Mouse (Mus musculus) adrenal gland, adult 18-20 months (tissue): ENCODE measurements around the gene Lrrc63. TPM values are rescaled to one million over a fixed set of nuclear protein-coding genes. Genes with fewer than 3 reads are reported as not detected.
A peak's percentile ranks its signal among the peaks of the same experiment; 100 is the strongest.

ENCODE experiments used
- DNase-seq, 2 experiments: peaks; one replicate each; pipeline ENCODE4 v3.0.0; 2021 to 2022; ENCODE audit warnings: low spot score in 2 of 2
- total RNA-seq, 2 experiments: library from RNA; stranded (reverse); gene quantifications; 1 replicate in 1 of 2; 2 replicates in 1 of 2; pipeline ENCODE4 v1.2.3; 2021

Lrrc63 gene
- total RNA-seq, 2 experiments from 2014 or later: not detected

DNA sequence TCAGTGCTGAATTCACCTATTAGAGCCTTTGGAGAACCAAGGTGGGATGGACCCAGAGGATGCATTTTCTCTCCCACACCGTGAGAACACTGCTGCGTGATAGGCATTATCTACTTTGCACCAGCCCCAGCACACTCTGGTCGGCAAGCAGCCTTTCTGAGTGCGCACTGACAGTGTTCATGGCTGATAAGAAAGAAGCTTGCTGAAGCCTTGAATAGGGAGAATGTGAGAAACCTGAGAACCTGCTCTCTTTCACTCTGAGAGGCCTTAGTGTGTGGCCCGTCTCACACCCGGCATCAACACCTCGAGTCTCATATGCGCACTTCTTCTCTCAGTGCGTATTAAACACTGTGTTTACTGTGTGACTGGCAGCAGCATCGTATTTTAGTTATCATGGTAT lies 7.8 kb upstream of the Lrrc63 start:
- DNase-seq: no peak

DNA sequence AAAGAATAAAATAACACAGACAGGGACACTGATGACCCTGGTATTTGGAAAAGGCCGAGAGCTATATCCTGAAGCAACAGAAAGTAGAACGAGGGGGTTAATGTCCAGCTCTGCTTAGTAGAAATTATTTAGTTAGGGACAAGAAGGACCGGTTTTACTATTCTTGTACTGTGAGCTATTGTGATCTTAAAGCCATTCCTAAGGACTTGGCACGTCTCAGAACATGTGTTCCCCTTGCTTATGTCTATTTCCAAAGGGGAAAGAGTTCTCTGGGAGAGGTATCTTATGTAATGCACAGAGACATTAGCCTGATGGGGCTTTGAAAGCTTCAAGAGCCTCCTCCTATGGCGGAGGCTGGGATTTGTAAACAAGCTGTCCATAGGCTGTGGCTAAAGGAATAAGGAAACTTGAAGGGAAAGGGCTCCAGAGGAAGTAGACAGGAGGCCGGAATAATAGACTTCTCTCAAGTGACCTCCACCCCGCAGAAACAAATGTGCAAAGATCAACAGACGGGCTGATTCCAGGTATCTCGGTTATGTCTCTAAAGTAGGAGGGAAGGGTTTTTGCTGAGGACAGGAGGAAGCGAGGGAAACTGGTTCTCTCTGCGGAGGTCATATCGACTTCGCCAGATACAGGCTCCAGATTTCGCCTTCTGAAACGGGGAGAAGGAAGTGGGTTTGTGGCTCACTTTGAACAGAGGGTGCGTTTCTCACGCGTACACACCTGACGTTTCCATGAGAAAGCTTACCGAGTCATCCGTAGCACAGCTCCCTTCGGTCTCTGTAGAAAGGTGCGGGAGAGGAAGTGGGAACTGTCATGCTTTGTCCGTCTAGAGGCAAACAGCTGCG lies 5.7 kb upstream of the Lrrc63 start:
- no peak for DNase-seq

DNA sequence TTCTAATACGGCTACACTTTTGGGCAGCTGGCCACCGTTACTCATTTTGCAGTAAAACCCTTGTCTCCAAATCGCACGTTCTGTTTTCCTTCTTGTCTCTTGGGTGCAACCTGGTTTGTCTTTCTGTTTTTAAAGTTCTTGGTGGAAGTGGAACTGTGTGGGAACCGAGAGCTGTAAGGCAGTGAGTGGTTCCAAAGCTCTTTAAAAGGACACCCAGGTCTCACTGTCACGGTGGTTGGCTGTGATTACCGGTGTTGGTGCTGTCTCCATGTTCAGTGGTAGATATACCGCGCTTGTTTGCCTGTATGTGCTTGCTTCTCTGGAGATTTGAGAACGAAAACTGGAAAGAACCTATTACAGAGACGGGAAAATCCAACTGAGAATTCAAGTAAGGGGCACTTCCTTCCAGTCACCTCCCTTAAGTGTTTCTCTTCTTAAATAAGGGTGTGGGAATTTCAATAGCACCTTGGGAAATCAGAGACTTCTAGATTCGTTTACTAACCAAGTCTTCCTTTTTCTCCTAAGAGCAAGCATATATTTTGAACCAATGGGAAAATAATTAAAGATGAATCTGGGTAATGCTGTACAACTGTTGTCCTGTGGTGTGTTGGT lies 749 bp upstream of the Lrrc63 start:
- no peak for DNase-seq

DNA sequence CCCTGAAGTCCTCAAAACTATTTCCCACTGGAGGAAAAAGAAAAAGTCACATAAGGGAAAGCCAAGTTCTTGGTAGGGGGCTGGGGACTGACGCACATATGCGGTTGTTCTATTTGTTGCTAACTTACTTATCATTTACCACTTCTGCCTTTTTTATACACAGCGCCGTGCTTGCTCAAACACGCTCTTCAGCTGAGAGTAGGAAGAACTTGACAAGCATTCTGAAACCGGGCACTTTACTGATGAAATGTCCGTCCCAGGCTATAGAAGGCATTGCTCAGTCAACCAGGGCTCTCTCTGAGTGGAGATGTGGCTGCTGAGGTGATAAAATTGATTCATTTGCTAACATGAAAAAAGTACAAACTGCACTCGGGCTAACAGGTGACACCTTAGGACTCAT lies 9.0 kb downstream of the Lrrc63 start:
- DNase-seq: no peak

DNA sequence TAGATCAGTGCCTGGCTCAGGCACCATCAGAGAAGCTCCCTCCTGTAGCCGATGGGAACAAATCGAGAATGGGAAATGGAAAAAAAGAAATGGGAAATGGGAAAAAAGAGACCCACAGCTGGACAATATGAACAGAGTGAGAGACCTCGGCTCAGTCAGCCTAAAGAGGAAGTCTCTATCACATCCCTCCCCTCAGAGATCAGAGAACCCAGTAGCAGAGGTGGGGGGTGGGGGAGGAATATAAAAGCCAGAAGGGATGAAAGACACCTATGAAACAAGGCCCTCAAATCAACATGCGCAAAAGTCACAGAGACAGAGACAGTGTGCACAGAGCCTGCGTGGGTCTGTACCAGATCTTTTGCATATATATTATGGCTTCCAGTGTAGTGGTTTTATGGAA lies 27.7 kb downstream of the Lrrc63 start:
- no peak for DNase-seq

DNA sequence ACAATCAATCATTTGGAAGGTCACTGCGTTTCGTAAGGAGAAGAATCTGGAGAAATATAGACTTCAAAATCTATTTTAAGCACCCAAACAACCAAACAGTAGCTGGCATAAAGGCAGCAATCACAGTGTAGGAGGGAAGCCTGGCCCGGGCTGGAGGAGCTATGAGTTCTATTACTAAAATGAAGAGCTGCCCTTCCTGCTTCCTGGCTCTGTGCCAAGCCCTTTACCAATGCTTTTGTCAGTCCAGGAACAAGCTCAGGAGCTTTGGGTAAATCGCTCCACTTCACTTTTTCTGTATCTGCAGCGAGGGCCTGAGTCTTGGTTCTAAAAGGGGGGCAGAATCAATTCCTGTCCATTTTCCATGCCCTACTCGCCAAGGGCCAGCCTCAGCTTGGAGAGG lies 52.7 kb downstream of the Lrrc63 start:
- peak in 1 of 2 experiments; percentile 32 for DNase-seq

DNA sequence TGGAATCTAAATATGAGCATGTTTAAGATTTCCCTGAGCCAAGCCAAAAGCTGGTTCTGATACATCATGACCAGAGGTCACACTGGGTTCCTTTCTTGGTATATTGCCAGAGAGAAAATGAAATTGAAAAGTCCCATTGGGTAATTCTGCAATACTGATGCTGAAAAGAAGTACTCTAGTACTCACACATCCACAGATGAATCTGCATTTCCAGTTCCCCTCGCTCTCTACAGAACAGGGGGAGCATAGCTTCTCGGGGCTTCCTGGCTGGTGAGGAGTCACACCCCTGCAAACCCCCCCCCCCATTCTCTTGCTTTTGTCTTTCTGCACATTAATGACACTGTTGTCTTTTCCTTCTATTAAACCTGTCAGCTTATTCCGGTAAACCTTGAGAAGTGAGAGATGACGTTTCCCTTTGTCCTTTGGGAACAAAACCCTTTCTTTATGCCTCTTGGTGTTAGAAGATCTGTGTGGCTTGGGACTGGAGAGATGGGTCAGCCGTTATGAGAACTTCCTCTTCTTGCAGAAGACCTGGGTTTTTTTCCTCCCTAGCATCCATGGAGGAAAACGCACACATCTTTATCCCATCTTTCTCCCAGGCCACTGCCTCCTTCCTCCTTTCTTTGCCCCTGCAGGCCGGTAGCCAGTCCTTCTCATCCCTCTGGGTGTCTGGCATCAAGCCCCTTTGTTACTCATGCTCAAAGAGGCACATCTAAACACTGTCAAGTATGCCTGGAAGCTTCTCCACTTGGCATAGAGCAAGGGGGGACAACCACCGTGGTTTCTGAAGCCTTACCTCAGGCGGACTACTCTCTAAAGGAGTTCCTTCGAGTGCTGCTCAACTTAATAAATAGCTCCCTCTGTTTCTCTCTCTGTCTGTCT lies 55.1 kb downstream of the Lrrc63 start:
- DNase-seq: no peak

DNA sequence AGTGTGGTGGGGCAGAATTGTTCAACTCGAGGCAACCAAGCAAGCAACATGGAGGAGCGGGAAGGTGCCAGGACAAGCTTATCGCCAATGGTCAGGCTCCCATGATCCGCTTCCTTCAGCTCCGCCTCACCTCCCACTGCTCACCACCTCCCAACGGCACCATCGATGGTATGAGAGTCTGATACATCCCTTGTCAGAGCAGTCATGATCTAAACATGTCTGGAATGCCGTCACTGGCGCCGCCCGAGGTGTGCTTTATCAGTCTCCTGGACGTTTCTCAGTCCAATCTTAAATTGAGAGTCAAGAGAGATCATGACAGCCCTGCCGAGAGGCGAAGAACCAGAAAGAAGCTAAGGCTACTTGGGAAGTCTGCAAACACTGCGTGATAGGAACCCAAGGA lies 59.6 kb downstream of the Lrrc63 start:
- no peak for DNase-seq

DNA sequence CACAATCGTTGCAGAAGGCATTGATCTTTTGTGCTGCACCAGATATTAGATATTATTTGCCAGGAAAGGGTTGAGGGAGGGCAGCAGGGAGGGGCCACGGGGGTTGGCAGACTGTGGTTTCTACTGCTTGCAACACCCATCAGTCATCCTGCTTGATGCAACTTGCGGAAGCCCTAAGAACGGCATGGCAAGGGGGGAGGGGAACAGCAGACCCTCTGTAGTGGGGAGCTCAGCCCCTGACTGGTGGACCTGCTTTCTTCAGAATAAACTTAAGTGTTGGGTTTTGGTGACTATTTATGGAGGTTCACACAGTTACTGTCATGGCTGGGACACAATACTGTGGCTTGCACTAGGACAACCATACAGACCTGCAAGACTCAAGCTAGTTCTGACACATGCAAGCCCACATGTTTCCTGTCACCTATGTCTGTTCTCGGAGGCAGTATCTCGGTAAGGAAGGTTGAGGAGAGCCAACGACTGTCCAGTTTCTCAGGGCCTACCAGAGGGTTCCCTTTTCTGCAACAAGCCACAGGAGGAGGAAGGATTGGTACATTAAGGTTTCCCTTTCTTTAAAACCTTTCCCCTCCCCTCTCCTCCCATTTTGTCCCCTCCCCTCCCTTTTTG lies 61.2 kb downstream of the Lrrc63 start:
- no peak for DNase-seq

DNA sequence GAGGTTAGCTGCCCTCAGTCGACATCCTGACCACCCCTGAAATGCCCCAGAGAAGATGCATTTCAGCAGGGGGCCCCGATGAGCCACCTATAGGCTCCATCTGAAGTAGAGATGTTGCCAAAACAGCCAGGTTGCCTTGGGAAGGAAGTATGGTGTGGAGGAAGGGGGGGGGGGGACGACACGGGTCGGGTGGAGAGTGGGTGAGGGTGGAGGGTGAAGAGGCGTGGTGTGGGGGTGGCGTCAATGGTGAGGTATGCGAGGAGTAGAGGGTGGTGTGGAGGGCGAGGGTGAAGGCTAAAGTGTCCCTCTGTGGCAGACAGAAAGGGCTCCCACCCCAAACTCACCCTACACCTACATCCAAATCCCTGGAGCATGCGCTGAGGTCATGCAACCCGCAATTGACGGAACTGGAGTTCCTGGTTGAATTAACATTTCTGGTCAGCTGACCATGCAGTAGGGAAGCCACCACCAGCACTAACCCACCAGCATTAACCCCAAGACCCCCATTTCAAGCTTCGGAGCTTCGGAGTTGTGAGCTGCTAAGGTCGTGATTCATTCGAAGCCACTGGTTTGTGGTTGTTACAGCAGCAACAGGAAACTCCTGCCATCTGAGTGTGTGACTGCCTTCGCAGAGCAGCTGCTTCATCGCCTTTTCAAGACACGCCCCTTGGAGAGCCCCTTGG lies 62.1 kb downstream of the Lrrc63 start:
- DNase-seq: no peak

DNA sequence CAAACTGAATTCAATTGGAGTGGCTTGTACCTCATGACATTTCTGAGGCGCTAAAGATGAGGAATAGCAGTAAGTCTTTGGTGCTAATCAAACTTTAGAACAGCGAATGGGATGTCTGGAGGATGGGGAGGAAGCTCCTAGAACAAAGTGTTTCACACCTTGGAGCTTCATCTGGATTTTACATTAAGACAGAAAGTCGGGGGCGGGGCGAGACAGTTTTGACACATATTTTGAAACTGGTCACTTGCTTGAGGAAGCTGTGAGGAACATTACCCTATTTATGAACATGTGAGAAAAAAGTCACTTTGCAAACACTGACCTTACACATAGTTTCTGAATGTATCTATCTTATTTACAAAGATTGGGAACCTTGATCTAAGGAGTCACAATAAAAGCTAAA lies 65.5 kb downstream of the Lrrc63 start:
- DNase-seq: no peak

DNA sequence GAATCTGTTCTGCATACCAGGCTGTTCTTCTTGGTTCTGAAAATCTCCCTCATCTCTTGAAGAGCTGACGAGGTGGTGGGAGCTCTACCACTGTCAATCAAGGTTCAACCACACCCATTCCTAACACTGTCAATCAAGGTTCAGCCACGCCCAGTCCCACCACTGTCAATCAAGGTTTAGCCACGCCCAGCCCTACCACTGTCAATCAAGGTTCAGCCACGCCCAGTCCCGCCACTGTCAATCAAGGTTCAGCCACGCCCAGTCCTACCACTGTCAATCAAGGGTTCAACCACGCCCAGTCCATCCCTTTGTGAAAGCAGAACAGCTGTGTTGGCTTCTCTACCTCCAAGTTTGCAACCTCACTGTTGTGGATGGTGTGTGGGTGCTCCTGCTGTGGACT lies 66.2 kb downstream of the Lrrc63 start:
- no peak for DNase-seq

DNA sequence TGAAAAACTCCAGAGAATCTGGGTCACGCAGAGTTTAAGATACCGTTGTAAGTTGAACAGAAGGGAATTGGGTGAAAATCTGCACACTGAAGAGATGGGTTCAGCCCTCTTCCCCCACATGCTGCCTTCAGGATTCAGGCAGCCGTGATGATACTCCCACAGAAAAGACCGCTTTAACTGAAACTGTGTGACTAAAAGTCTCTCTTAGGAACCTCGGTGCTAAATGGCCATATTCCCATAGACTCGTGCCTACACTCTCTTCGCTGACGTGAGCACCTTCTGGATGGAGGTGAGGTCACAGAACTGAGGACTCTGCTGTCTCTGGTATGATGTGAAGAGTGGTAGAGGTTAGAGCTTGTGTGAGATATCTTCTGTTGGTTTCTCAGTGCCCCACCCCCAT lies 66.7 kb downstream of the Lrrc63 start:
- no peak for DNase-seq

DNA sequence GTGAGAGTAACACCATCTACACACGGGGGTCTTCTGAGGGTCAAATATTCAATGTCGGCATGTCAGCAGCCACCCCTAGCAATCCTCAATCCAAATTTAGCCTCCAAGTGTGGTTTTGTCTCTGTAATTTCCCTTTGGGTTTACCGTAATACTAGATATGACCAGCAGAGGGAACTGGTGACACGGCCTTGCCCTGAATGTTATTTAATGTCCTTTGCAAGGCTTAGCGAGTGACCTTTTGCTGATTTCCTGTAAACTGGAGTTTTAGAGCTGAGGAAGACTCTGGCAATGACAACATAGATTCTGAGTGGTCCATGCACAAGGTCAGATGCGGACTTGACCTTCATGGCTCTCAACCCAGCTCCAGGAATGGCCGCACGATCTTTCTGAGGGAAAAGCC lies 70.1 kb downstream of the Lrrc63 start:
- DNase-seq: no peak

DNA sequence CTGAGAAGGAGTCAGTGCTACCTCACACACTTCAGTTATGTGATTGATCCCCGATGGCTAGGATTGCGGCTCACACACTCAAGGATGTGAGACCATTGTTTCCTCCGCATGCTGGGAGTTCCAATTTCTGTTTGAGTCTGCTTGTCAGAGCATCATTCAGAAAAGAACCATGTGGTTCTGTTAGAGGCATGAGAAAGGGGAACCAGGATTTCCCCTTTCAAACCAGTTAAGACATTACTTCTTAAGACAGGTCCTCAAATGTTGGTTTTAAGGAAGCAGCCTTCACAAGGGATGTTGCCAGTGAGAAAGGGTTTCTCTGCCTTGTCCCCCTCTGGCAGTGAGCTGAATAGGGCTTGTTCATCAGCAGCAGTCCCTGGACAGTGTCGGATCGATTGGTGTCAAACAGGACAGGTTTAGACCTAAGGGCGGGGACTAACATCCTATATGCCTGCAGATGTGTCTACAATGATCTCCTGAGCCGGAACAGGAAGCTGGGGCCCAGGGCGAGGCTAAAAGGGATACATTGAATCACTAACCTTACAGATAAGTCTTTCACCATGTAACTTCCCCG lies 73.7 kb downstream of the Lrrc63 start:
- DNase-seq: no peak

DNA sequence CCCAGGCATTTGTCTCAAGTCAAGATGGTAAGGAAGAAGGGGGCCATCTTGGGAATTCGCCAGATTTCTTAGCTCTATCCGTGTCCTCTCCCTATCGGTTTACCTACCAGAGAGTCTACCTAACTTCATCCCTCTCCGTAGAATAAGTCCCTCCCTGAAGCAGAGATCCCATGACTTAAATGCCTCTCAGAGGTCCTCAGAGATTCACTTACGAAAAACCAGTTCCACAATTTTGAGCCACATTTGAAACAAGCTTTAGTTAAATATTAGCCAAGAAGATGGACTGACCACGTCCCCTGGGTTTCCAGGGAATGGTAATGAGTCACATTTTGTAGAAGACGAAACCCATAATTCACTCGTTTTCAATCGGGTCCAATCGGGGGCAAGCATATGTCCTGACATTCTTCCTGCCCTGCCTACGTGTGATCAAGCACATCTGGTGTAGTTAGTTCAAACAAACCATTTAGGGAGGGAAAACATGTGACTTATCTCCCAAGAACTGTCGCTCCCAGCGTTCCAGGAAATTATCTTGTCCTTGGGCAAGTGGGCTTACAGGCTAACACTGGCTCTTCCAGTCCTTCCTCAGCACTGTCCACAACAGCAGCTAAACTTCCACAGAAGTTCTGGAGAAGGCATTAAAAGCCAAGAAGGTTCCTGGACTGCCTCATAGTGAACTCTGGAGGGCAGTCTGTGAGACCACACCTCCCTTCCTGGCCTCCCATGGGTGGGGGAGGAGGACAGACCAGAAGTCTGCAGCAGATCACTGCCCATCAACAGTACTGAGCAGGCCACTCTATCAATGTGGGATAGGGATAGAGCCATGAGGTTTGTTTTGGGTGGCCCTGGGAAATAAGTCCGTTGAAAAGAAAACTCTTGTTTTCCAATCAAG lies 76.0 kb downstream of the Lrrc63 start:
- peak in 1 of 2 experiments; percentile 15 for DNase-seq

DNA sequence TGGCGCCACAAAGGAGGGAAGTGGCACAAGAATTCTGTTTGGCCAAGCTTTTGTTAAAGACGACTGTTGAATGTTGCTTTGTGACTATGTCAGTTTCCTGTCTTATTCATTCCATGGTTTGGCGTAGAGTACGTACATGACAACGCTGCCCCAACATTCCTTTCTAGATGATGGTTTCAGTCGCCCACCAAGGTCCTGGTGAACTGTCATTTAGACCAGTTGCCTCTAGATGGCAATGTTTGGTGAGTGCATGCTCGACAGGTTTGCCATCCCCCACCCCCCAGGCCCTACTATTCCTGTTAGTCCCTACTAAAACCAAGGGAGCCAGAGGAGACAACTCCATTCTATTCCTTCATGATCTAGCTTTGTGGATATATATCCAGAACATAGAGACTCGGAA lies 78.2 kb downstream of the Lrrc63 start:
- DNase-seq: no peak

DNA sequence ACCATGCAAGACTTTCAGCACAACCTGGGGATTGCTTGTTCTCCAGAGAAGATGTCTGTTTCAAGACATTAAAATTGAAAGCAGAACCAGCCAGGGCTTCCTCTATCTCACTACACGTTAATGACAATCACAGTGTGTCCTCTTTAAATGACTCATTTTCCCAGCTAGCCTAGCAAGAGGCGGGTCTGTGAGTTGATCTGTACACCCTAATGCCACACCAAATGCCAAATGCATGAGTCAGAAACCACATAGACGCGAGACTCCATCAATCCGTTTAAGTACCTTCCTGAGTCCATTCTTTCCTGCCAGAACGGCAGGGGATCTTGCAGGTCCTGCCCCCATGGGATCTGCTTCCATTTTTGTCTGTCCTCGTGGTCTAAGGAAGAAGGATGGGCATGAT lies 85.5 kb downstream of the Lrrc63 start:
- no peak for DNase-seq

DNA sequence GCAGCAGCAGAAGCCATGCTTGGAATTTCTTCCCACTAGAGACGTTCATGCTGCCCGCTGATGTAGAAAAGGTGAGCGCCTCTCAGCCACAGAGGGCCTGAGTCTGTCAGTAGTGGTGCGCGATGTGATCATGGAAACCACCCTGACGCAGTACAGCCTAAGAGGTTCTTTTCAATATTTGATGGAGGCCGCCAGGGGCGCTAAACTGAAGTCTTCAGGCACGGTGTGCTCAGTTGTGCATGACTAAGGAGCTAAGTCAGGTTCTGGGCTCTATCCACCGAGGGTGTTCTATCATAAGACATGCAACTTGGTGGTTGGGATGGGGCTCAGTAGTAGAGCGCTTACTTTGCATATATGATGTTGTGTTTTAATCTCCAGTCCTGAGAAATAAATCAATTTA lies 95.2 kb downstream of the Lrrc63 start:
- no peak for DNase-seq
